Mouse (Mus musculus): ENCODE measurements around the gene Cenpv. TPM values are rescaled to one million over a fixed set of nuclear protein-coding genes. Genes with fewer than 3 reads are reported as not detected.

The Cenpv gene
- polyA plus RNA-seq, 1 experiment from 2014 or later = 112 TPM

DNA sequence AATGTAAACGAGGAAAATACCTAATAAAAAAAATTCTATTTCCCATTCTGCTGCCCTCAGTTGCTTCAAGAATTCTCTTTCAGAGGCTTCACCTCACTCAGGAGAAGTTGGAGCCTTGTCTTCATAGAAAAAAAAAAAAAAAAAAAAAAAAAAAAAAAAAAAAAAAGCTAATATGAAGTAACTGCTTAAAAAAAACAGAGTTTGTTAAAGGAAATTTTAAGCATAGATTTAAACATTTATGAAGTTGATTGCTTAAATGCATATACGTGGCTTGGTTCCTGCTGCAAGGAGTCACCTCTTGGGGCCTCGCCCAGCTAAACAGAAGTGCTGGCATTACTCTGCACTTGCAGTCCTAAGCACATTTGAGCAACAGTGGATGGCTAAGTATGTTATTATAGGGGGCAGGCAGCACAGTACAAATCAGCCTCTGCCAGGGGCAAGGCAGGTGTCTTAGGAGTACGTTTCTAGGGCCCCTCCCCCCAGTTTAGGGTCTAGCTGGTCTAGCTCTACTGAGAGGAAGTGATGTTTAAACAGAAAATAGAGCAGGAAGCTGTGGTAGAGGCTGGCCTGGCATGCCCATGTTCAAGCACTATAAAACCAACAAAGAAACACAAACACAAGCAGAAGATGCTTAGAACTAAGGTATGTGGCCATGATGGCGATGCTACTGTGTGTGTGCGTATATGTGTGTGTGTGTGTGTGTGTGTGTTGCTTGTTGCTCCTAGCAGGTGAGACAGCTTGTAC lies 35.1 kb upstream of the Cenpv start, which contains the start of gene Trpv2:
Trpv2 (plus strand) TSS at position 528 of the 744 bp plus-strand sequence.
- peak within 1 kb of the TSS; percentile 45 for H3K4me3 ChIP-seq (ENCODE audit: low read depth, low read length)
- H3K9me3 ChIP-seq (replicated peaks; ENCODE audit: control insufficient read depth, low read length) = no peaks in the 10 kb centered on the region
- DNase-seq (ENCODE audit: low spot score) (no peak), ATAC-seq (no peak)
- peak within 1 kb of the TSS; percentile 64 for H3K9ac ChIP-seq (ENCODE audit: low read length)
- no peaks in the 10 kb centered on the region for H3K4me1 ChIP-seq (ENCODE audit: control insufficient read depth, insufficient read depth, low read length)
- no peak within 1 kb of the TSS for H3K27ac ChIP-seq (ENCODE audit: low read depth, low read length)
- H3K36me3 ChIP-seq (ENCODE audit: control insufficient read depth, insufficient read depth, low read length) = no peaks in the 10 kb centered on the region
- peak within 1 kb of the TSS; percentile 86 for H3K4me2 ChIP-seq (ENCODE audit: low read length)
- H3K27me3 ChIP-seq (replicated peaks; ENCODE audit: control insufficient read depth, insufficient read depth, low read length) = no peaks in the 10 kb centered on the region
- 83% methylated on average over 6 of the region's 6 CpGs for WGBS

DNA sequence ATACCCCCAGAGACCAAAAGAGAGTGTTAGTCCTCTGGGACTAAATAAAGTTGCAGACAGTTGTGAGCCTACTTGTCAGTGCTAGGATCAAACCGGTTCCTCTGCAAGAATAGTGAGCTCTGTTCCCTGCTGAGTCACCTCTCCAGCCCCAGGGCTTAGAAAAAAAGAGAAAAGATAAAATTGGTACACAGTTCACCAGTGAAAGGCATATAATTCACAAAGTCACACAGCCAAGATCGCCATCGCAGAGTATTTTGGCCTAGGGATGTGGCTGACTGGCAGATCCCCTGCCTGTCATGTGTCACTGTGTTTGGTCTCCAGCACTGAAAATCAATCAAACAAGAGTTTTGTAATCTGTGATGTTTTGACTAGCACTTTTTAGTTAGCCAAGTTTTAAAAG lies 29.2 kb upstream of the Cenpv start:
- H3K9me3 ChIP-seq (replicated peaks; ENCODE audit: control insufficient read depth, low read length) = no peaks in the 10 kb centered on the region
- no peak overlapping the region for H3K4me3 ChIP-seq (ENCODE audit: low read depth, low read length)
- H3K27me3 ChIP-seq (replicated peaks; ENCODE audit: control insufficient read depth, insufficient read depth, low read length) = no peaks in the 10 kb centered on the region
- no peak overlapping the region for H3K9ac ChIP-seq (ENCODE audit: low read length)
- no peak overlapping the region for H3K27ac ChIP-seq (ENCODE audit: low read depth, low read length)
- H3K4me1 ChIP-seq (ENCODE audit: control insufficient read depth, insufficient read depth, low read length) = no peaks in the 10 kb centered on the region
- ATAC-seq = no peak
- no peak overlapping the region for H3K4me2 ChIP-seq (ENCODE audit: low read length)
- WGBS = 76% methylated on average over 3 of the region's 3 CpGs
- DNase-seq (ENCODE audit: low spot score) = no peak
- H3K36me3 ChIP-seq (ENCODE audit: control insufficient read depth, insufficient read depth, low read length) = no peaks in the 10 kb centered on the region

DNA sequence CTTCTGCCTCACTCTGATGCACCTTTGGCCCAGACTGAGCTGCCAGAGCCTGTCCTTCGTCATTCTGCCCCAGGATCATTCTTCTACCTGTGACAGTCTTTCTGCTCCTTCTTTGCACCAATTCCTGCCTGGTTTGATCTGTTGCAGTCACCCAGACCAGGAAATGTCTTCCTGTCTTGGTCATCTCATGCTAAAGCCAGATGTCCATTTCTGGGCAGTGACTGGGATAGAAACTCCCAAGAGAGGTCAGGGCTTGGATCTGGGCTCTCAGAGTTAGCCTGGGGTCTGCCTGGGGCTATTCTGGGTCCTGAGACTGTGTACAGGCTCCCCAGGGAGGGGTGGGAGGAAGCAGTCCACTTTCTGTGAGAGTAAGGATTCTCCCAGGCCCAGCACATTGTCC lies 27.1 kb upstream of the Cenpv start:
- H3K9ac ChIP-seq (ENCODE audit: low read length) = no peak overlapping the region
- WGBS = 65% methylated on average over 1 of the region's 1 CpGs
- ATAC-seq (no peak), DNase-seq (ENCODE audit: low spot score) (no peak)
- no peaks in the 10 kb centered on the region for H3K9me3 ChIP-seq (replicated peaks; ENCODE audit: control insufficient read depth, low read length)
- no peaks in the 10 kb centered on the region for H3K36me3 ChIP-seq (ENCODE audit: control insufficient read depth, insufficient read depth, low read length)
- H3K27me3 ChIP-seq (replicated peaks; ENCODE audit: control insufficient read depth, insufficient read depth, low read length) = no peaks in the 10 kb centered on the region
- no peak overlapping the region for H3K4me3 ChIP-seq (ENCODE audit: low read depth, low read length)
- H3K4me2 ChIP-seq (ENCODE audit: low read length) = no peak overlapping the region
- no peaks in the 10 kb centered on the region for H3K4me1 ChIP-seq (ENCODE audit: control insufficient read depth, insufficient read depth, low read length)
- H3K27ac ChIP-seq (ENCODE audit: low read depth, low read length) = no peak overlapping the region

DNA sequence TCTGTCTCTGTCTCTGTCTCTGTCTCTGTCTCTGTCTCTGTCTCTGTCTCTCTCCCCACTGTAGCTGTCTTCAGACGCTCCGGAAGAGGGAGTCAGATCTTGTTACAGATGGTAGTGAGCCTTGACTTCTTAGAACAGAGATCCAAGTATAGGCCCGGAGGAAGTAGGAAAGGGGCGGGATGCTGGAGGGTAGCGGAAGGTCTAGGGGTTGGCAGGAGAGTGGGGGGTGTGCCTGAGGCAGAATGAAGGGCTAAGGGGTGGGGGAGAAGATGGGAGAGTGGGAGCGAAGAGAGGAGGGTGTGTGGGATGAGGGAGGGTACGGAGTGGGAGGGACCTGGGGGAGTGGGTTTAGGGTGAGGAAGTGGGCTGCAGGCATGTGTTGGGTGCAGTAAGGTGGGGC lies 26.7 kb upstream of the Cenpv start:
- Histone ChIP-seq H3K4me1 (ENCODE audit: control insufficient read depth, insufficient read depth, low read length) (no peaks in the 10 kb centered on the region), H3K4me2 (ENCODE audit: low read length) (no peak overlapping the region), H3K9me3 (replicated peaks; ENCODE audit: control insufficient read depth, low read length) (no peaks in the 10 kb centered on the region), H3K36me3 (ENCODE audit: control insufficient read depth, insufficient read depth, low read length) (no peaks in the 10 kb centered on the region), H3K4me3 (ENCODE audit: low read depth, low read length) (no peak overlapping the region), H3K27me3 (replicated peaks; ENCODE audit: control insufficient read depth, insufficient read depth, low read length) (no peaks in the 10 kb centered on the region), H3K27ac (ENCODE audit: low read depth, low read length) (no peak overlapping the region), H3K9ac (ENCODE audit: low read length) (no peak overlapping the region)
- WGBS = 77% methylated on average over 7 of the region's 7 CpGs
- no peak for DNase-seq (ENCODE audit: low spot score)
- no peak for ATAC-seq

DNA sequence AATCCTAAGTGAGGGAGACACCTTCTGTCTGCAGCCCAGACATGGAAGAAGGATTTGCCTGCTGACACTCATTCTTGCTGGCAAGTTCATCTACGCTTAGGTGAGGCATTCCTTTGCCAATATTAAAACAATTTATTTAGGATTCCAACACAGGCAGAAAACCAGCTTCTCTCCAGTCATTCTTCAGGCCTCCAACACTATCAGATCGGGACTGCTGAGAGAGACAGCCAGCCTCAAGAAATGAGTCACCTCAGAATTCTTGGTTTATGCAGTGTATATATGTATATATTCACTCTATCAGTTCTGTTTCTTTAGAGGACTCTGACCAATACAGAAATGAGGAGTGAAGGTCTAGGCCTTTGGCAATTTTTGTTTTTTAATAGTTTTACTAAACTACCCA lies 24.5 kb upstream of the Cenpv start:
- Histone ChIP-seq H3K4me2 (ENCODE audit: low read length) (no peak overlapping the region), H3K9ac (ENCODE audit: low read length) (no peak overlapping the region), H3K27me3 (replicated peaks; ENCODE audit: control insufficient read depth, insufficient read depth, low read length) (no peaks in the 10 kb centered on the region), H3K36me3 (ENCODE audit: control insufficient read depth, insufficient read depth, low read length) (no peaks in the 10 kb centered on the region), H3K4me3 (ENCODE audit: low read depth, low read length) (no peak overlapping the region), H3K4me1 (ENCODE audit: control insufficient read depth, insufficient read depth, low read length) (no peaks in the 10 kb centered on the region), H3K27ac (ENCODE audit: low read depth, low read length) (no peak overlapping the region), H3K9me3 (replicated peaks; ENCODE audit: control insufficient read depth, low read length) (no peaks in the 10 kb centered on the region)
- no peak for DNase-seq (ENCODE audit: low spot score)
- ATAC-seq = no peak
- WGBS = 85% methylated on average over 2 of the region's 2 CpGs

DNA sequence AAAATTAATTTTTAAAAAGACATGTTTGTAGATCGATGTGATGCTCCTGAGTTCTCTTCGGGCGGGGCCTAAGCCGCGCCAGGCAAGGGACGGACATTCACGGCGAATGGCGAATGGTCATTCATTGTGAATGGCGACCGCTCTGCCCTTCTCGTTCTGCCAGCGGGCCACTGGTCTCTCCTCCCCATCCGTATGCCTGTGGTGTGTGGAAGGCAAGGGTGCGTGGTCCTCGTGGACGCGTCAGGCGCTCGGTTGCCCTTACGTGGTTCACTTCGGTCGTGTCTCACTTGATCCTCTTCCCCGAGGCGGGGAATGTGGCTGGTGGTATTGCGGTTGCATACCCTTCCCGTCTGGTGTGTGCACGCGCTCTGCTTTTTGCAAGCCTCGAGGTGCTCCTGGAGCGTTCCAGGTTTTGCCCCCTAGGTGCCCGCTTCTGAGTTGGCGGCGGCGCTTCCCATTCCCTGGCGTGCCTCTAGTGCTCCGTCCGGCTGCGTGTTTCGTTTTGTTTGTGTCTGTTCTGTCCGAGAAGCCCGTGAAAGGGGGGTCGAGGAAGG lies 21.5 kb upstream of the Cenpv start:
- Histone ChIP-seq H3K27ac (ENCODE audit: low read depth, low read length) (no peak overlapping the region), H3K9ac (ENCODE audit: low read length) (peak overlapping the region; percentile 13; the same call in 1 of the 2 replicates), H3K9me3 (replicated peaks; ENCODE audit: control insufficient read depth, low read length) (no peaks in the 10 kb centered on the region), H3K4me2 (ENCODE audit: low read length) (peak overlapping the region; percentile 44), H3K27me3 (replicated peaks; ENCODE audit: control insufficient read depth, insufficient read depth, low read length) (no peaks in the 10 kb centered on the region), H3K36me3 (ENCODE audit: control insufficient read depth, insufficient read depth, low read length) (peaks cover 4% of the 10 kb centered on the region), H3K4me3 (ENCODE audit: low read depth, low read length) (peak overlapping the region; percentile 23), H3K4me1 (ENCODE audit: control insufficient read depth, insufficient read depth, low read length) (peaks cover 2% of the 10 kb centered on the region)
- ATAC-seq (no peak), DNase-seq (ENCODE audit: low spot score) (peak; percentile 24)
- 33% methylated on average over 43 of the region's 43 CpGs for WGBS

DNA sequence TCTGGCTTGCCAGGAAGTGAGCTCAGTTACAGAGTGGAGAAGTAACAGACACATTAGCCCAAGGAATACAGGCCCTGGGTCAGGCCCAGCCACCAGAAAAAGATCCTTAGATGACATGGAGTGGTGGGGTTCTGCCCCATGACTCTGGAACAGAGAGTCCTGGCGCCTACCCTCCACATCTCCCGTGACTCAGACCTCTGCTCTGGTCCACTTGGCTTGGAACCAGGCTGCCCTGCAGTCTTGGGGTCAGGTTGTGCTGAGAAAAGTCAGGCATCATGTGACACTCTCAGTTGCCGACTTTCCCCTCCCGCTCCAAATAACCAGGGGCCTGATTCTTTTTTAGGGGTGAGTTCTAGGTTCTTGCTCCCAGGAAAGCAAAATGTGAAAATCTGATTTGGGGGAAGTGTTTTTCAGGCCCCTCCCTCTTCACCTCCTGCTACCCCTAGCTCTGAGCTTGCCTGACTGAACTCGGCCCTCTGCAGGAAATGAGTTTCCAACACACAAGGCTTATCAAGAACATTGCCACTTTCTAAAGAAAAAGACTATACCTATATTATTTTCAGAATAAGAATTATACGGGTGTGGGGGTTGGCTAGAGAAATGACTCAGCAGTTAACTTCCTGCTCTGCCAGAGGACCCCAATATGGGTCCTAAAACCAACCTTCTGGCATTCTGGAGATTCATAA lies 20.0 kb upstream of the Cenpv start:
- ATAC-seq (no peak), DNase-seq (ENCODE audit: low spot score) (no peak)
- no peaks in the 10 kb centered on the region for H3K9me3 ChIP-seq (replicated peaks; ENCODE audit: control insufficient read depth, low read length)

DNA sequence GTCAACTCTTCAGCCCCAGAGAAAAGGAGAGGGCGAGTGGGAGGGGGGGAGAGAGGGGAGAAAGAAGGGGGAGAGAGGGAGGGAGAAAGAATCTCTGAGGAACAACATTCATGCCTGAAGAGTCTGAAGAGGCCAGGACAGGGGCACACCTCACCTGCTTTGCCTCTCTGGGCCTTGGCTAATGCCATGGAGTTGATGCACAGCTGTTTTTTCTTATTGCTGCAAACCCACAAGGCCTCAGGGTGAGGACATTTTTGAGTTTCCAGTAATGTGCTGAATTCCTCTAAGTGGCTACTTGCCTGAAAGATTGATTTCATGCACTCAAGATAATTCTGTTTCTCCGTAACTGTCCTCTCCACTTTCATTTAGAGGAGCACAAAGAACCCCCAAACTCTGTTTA lies 19.1 kb upstream of the Cenpv start:
- DNase-seq (ENCODE audit: low spot score) = no peak
- no peak for ATAC-seq
- Histone ChIP-seq H3K4me3 (ENCODE audit: low read depth, low read length) (no peak overlapping the region), H3K4me2 (ENCODE audit: low read length) (no peak overlapping the region), H3K27ac (ENCODE audit: low read depth, low read length) (no peak overlapping the region), H3K9me3 (replicated peaks; ENCODE audit: control insufficient read depth, low read length) (no peaks in the 10 kb centered on the region), H3K27me3 (replicated peaks; ENCODE audit: control insufficient read depth, insufficient read depth, low read length) (no peaks in the 10 kb centered on the region), H3K36me3 (ENCODE audit: control insufficient read depth, insufficient read depth, low read length) (peaks cover 28% of the 10 kb centered on the region), H3K4me1 (ENCODE audit: control insufficient read depth, insufficient read depth, low read length) (peaks cover 23% of the 10 kb centered on the region), H3K9ac (ENCODE audit: low read length) (no peak overlapping the region)
- WGBS = 76% methylated on average over 2 of the region's 2 CpGs

More for the DNA sequence above, 20.0 kb upstream of the Cenpv start:
- Histone ChIP-seq H3K9ac (ENCODE audit: low read length) (no peak overlapping the region), H3K36me3 (ENCODE audit: control insufficient read depth, insufficient read depth, low read length) (peaks cover 18% of the 10 kb centered on the region), H3K27ac (ENCODE audit: low read depth, low read length) (no peak overlapping the region), H3K4me1 (ENCODE audit: control insufficient read depth, insufficient read depth, low read length) (peaks cover 15% of the 10 kb centered on the region), H3K4me3 (ENCODE audit: low read depth, low read length) (no peak overlapping the region), H3K4me2 (ENCODE audit: low read length) (no peak overlapping the region), H3K27me3 (replicated peaks; ENCODE audit: control insufficient read depth, insufficient read depth, low read length) (no peaks in the 10 kb centered on the region)
- WGBS = 67% methylated on average over 6 of the region's 6 CpGs

DNA sequence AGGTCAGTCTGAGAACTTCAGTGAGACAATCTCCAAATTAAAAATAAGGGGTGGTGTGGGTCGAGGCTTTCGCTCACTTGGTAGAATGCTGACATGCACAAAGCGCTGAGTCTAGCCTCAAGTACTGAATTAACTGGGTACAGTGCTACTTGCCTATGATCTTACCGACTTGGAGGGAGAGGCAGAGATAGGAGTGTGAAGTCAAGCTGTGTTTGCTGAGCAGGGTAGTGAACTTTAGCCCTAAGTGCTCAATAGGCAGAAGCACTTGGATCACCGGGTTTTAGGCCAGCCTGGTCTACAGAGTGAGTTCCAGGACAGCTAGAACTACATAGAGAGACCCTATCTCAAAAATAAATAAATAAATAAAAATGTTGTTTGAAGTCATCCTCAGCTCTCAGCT lies 18.1 kb upstream of the Cenpv start:
- no peak overlapping the region for H3K27ac ChIP-seq (ENCODE audit: low read depth, low read length)
- H3K4me1 ChIP-seq (ENCODE audit: control insufficient read depth, insufficient read depth, low read length) = peaks cover 23% of the 10 kb centered on the region
- no peak overlapping the region for H3K4me3 ChIP-seq (ENCODE audit: low read depth, low read length)
- ATAC-seq (no peak), DNase-seq (ENCODE audit: low spot score) (no peak)
- H3K9me3 ChIP-seq (replicated peaks; ENCODE audit: control insufficient read depth, low read length) = no peaks in the 10 kb centered on the region
- no peak overlapping the region for H3K4me2 ChIP-seq (ENCODE audit: low read length)
- H3K27me3 ChIP-seq (replicated peaks; ENCODE audit: control insufficient read depth, insufficient read depth, low read length) = no peaks in the 10 kb centered on the region
- H3K36me3 ChIP-seq (ENCODE audit: control insufficient read depth, insufficient read depth, low read length) = peaks cover 31% of the 10 kb centered on the region
- 76% methylated on average over 5 of the region's 5 CpGs for WGBS
- no peak overlapping the region for H3K9ac ChIP-seq (ENCODE audit: low read length)

Measured in forebrain, embryonic 14.5 days (tissue).